Mouse (Mus musculus): Measurements from ENCODE around the gene Nr2c1. TPM values are rescaled to one million over a fixed set of nuclear protein-coding genes. Genes with fewer than 3 reads are reported as not detected.
A peak's percentile ranks its signal among the peaks of the same experiment; 100 is the strongest.

The Nr2c1 gene
- polyA plus RNA-seq, 1 experiment from 2014 or later = 4.2 TPM

- Histone ChIP-seq H3K27me3 (replicated peaks; ENCODE audit: control insufficient read depth, insufficient read depth, low read length) (no peaks in the 10 kb centered on the region), H3K4me2 (replicated peaks; ENCODE audit: low read depth) (no peak overlapping the region), H3K9me3 (ENCODE audit: control insufficient read depth) (no peaks in the 10 kb centered on the region), H3K36me3 (ENCODE audit: control insufficient read depth, insufficient read depth) (peaks cover 49% of the 10 kb centered on the region), H3K4me3 (ENCODE audit: low read depth, low read length) (no peak overlapping the region), H3K27ac (ENCODE audit: low read depth, low read length) (no peak overlapping the region), H3K9ac (ENCODE audit: low read depth, low read length) (no peak overlapping the region), H3K4me1 (replicated peaks; ENCODE audit: control insufficient read depth, insufficient read depth, low read length) (no peaks in the 10 kb centered on the region)
- ATAC-seq = no peak
- 91% methylated on average over 7 of the region's 7 CpGs for WGBS
- no peak for TF ChIP-seq CTCF (IDR thresholded peaks at IDR 0.05; ENCODE audit: low read depth)
These were observed 14.2 kb downstream of the Nr2c1 start for GRCm38 (mm10) chr10:94162031-94162430.

- H3K27me3 ChIP-seq (replicated peaks; ENCODE audit: control insufficient read depth, insufficient read depth, low read length) = no peaks in the 10 kb centered on the region
- H3K9me3 ChIP-seq (ENCODE audit: control insufficient read depth) = no peaks in the 10 kb centered on the region
- WGBS = 83% methylated on average over 5 of the region's 5 CpGs
- no peaks in the 10 kb centered on the region for H3K4me1 ChIP-seq (replicated peaks; ENCODE audit: control insufficient read depth, insufficient read depth, low read length)
- no peak overlapping the region for H3K4me3 ChIP-seq (ENCODE audit: low read depth, low read length)
- no peak overlapping the region for H3K4me2 ChIP-seq (replicated peaks; ENCODE audit: low read depth)
- TF ChIP-seq CTCF (IDR thresholded peaks at IDR 0.05; ENCODE audit: low read depth) = no peak
- no peak for ATAC-seq
- H3K9ac ChIP-seq (ENCODE audit: low read depth, low read length) = no peak overlapping the region
- no peak overlapping the region for H3K27ac ChIP-seq (ENCODE audit: low read depth, low read length)
- peaks cover 57% of the 10 kb centered on the region for H3K36me3 ChIP-seq (ENCODE audit: control insufficient read depth, insufficient read depth)
These were observed 16.5 kb downstream of the Nr2c1 start for GRCm38 (mm10) chr10:94164104-94164845.

GRCm38 (mm10) chr10:94165426-94165825, 17.6 kb downstream of the Nr2c1 start:
- no peak for TF ChIP-seq CTCF (IDR thresholded peaks at IDR 0.05; ENCODE audit: low read depth)
- WGBS = 69% methylated on average over 16 of the region's 16 CpGs
- peak; percentile 69 for ATAC-seq

GRCm38 (mm10) chr10:94167051-94167750, 19.4 kb downstream of the Nr2c1 start:
- Histone ChIP-seq H3K27ac (ENCODE audit: low read depth, low read length) (no peak overlapping the region), H3K9me3 (ENCODE audit: control insufficient read depth) (no peaks in the 10 kb centered on the region), H3K4me1 (replicated peaks; ENCODE audit: control insufficient read depth, insufficient read depth, low read length) (no peaks in the 10 kb centered on the region; the same call in 1 of the 2 replicates), H3K27me3 (replicated peaks; ENCODE audit: control insufficient read depth, insufficient read depth, low read length) (no peaks in the 10 kb centered on the region), H3K4me2 (replicated peaks; ENCODE audit: low read depth) (no peak overlapping the region), H3K4me3 (ENCODE audit: low read depth, low read length) (no peak overlapping the region), H3K9ac (ENCODE audit: low read depth, low read length) (no peak overlapping the region), H3K36me3 (ENCODE audit: control insufficient read depth, insufficient read depth) (peaks cover 55% of the 10 kb centered on the region)
- WGBS = 94% methylated on average over 11 of the region's 11 CpGs
- no peak for ATAC-seq
- TF ChIP-seq CTCF (IDR thresholded peaks at IDR 0.05; ENCODE audit: low read depth) = no peak

More at GRCm38 (mm10) chr10:94165426-94165825, 17.6 kb downstream of the Nr2c1 start:
- no peaks in the 10 kb centered on the region for H3K9me3 ChIP-seq (ENCODE audit: control insufficient read depth)
- peaks cover 64% of the 10 kb centered on the region for H3K36me3 ChIP-seq (ENCODE audit: control insufficient read depth, insufficient read depth)
- no peak overlapping the region for H3K4me2 ChIP-seq (replicated peaks; ENCODE audit: low read depth)
- H3K9ac ChIP-seq (ENCODE audit: low read depth, low read length) = no peak overlapping the region
- H3K4me3 ChIP-seq (ENCODE audit: low read depth, low read length) = no peak overlapping the region
- H3K27me3 ChIP-seq (replicated peaks; ENCODE audit: control insufficient read depth, insufficient read depth, low read length) = no peaks in the 10 kb centered on the region
- no peaks in the 10 kb centered on the region for H3K4me1 ChIP-seq (replicated peaks; ENCODE audit: control insufficient read depth, insufficient read depth, low read length)
- no peak overlapping the region for H3K27ac ChIP-seq (ENCODE audit: low read depth, low read length)

GRCm38 (mm10) chr10:94171440-94172130, 23.8 kb downstream of the Nr2c1 start:
- Histone ChIP-seq H3K9ac (ENCODE audit: low read depth, low read length) (no peak overlapping the region), H3K4me3 (ENCODE audit: low read depth, low read length) (no peak overlapping the region), H3K4me1 (replicated peaks; ENCODE audit: control insufficient read depth, insufficient read depth, low read length) (no peaks in the 10 kb centered on the region; the same call in 1 of the 2 replicates), H3K9me3 (ENCODE audit: control insufficient read depth) (no peaks in the 10 kb centered on the region), H3K27me3 (replicated peaks; ENCODE audit: control insufficient read depth, insufficient read depth, low read length) (no peaks in the 10 kb centered on the region), H3K27ac (ENCODE audit: low read depth, low read length) (peak overlapping the region; percentile 79), H3K36me3 (ENCODE audit: control insufficient read depth, insufficient read depth) (peaks cover 50% of the 10 kb centered on the region), H3K4me2 (replicated peaks; ENCODE audit: low read depth) (no peak overlapping the region)
- ATAC-seq = peak; percentile 84
- WGBS = 51% methylated on average over 12 of the region's 12 CpGs
- TF ChIP-seq CTCF (IDR thresholded peaks at IDR 0.05; ENCODE audit: low read depth) = no peak

- Histone ChIP-seq H3K4me2 (replicated peaks; ENCODE audit: low read depth) (no peak overlapping the region), H3K4me3 (ENCODE audit: low read depth, low read length) (no peak overlapping the region), H3K27ac (ENCODE audit: low read depth, low read length) (peak overlapping the region; percentile 79; the same call in 1 of the 2 replicates), H3K27me3 (replicated peaks; ENCODE audit: control insufficient read depth, insufficient read depth, low read length) (no peaks in the 10 kb centered on the region), H3K9me3 (ENCODE audit: control insufficient read depth) (no peaks in the 10 kb centered on the region), H3K4me1 (replicated peaks; ENCODE audit: control insufficient read depth, insufficient read depth, low read length) (no peaks in the 10 kb centered on the region; the same call in 1 of the 2 replicates), H3K9ac (ENCODE audit: low read depth, low read length) (no peak overlapping the region), H3K36me3 (ENCODE audit: control insufficient read depth, insufficient read depth) (peaks cover 45% of the 10 kb centered on the region)
- WGBS = 87% methylated on average over 11 of the region's 11 CpGs
- ATAC-seq = no peak
- no peak for TF ChIP-seq CTCF (IDR thresholded peaks at IDR 0.05; ENCODE audit: low read depth)
These were observed 24.3 kb downstream of the Nr2c1 start for GRCm38 (mm10) chr10:94172137-94172536.
